Mouse (Mus musculus): Measurements from ENCODE around the gene Paqr7. TPM values are rescaled to one million over a fixed set of nuclear protein-coding genes. Genes with fewer than 3 reads are reported as not detected.

The Paqr7 gene
- polyA plus RNA-seq, 1 experiment from 2014 or later, result 1.2 TPM

GRCm38 (mm10) chr4:134535787-134536151 lies 39.3 kb downstream of the Paqr7 start:
- Histone ChIP-seq H3K27me3 (ENCODE audit: low read depth, poor library complexity, severe bottlenecking) (no peaks in the 10 kb centered on the region), H3K4me3 (peak overlapping the region; percentile 95), H3K36me3 (peaks cover 36% of the 10 kb centered on the region), H3K9me3 (replicated peaks) (no peaks in the 10 kb centered on the region), H3K27ac (peak overlapping the region; percentile 88), H3K4me1 (peaks cover 29% of the 10 kb centered on the region)
- WGBS, result 20% methylated on average over 8 of the region's 8 CpGs
- no peak for DNase-seq (ENCODE audit: low spot score)

GRCm38 (mm10) chr4:134538997-134539580 lies 42.6 kb downstream of the Paqr7 start:
- no peak overlapping the region for H3K4me3 ChIP-seq
- peaks cover 59% of the 10 kb centered on the region for H3K36me3 ChIP-seq
- H3K27me3 ChIP-seq (ENCODE audit: low read depth, poor library complexity, severe bottlenecking), result no peaks in the 10 kb centered on the region
- H3K9me3 ChIP-seq (replicated peaks), result no peaks in the 10 kb centered on the region
- H3K27ac ChIP-seq, result no peak overlapping the region
- 90% methylated on average over 10 of the region's 10 CpGs for WGBS
- DNase-seq (ENCODE audit: low spot score), result no peak
- H3K4me1 ChIP-seq, result peaks cover 16% of the 10 kb centered on the region

GRCm38 (mm10) chr4:134542726-134543125 lies 46.2 kb downstream of the Paqr7 start:
- Histone ChIP-seq H3K4me1 (peaks cover 14% of the 10 kb centered on the region), H3K9me3 (replicated peaks) (no peaks in the 10 kb centered on the region), H3K27me3 (ENCODE audit: low read depth, poor library complexity, severe bottlenecking) (no peaks in the 10 kb centered on the region), H3K4me3 (no peak overlapping the region), H3K36me3 (peaks cover 96% of the 10 kb centered on the region), H3K27ac (no peak overlapping the region)
- DNase-seq (ENCODE audit: low spot score), result no peak
- WGBS, result 92% methylated on average over 9 of the region's 9 CpGs

GRCm38 (mm10) chr4:134543261-134543660 lies 46.8 kb downstream of the Paqr7 start:
- Histone ChIP-seq H3K4me3 (no peak overlapping the region), H3K36me3 (peaks cover 99% of the 10 kb centered on the region), H3K4me1 (peaks cover 14% of the 10 kb centered on the region), H3K27me3 (ENCODE audit: low read depth, poor library complexity, severe bottlenecking) (no peaks in the 10 kb centered on the region), H3K27ac (no peak overlapping the region; the same call in 1 of the 2 replicates), H3K9me3 (replicated peaks) (no peaks in the 10 kb centered on the region)
- 15% methylated on average over 5 of the region's 5 CpGs for WGBS
- DNase-seq (ENCODE audit: low spot score), result peak; percentile 92

- Histone ChIP-seq H3K4me3 (no peak overlapping the region), H3K27ac (no peak overlapping the region), H3K27me3 (ENCODE audit: low read depth, poor library complexity, severe bottlenecking) (no peaks in the 10 kb centered on the region), H3K9me3 (replicated peaks) (peaks cover 9% of the 10 kb centered on the region), H3K36me3 (peaks cover 90% of the 10 kb centered on the region), H3K4me1 (peaks cover 26% of the 10 kb centered on the region)
- no peak for DNase-seq (ENCODE audit: low spot score)
- WGBS, result 60% methylated on average over 9 of the region's 9 CpGs
Observed at GRCm38 (mm10) chr4:134546814-134547705, 50.6 kb downstream of the Paqr7 start.

- Histone ChIP-seq H3K27me3 (ENCODE audit: low read depth, poor library complexity, severe bottlenecking) (no peaks in the 10 kb centered on the region), H3K4me3 (no peak overlapping the region), H3K27ac (no peak overlapping the region), H3K4me1 (peaks cover 31% of the 10 kb centered on the region), H3K36me3 (peaks cover 77% of the 10 kb centered on the region), H3K9me3 (replicated peaks) (peaks cover 9% of the 10 kb centered on the region)
- DNase-seq (ENCODE audit: low spot score), result no peak
- WGBS, result 80% methylated on average over 18 of the region's 18 CpGs
Observed at GRCm38 (mm10) chr4:134548169-134548938, 51.9 kb downstream of the Paqr7 start.

GRCm38 (mm10) chr4:134549899-134550298 lies 53.4 kb downstream of the Paqr7 start:
- no peak for DNase-seq (ENCODE audit: low spot score)
- 96% methylated on average over 8 of the region's 8 CpGs for WGBS
- no peaks in the 10 kb centered on the region for H3K27me3 ChIP-seq (ENCODE audit: low read depth, poor library complexity, severe bottlenecking)
- H3K4me1 ChIP-seq, result peaks cover 32% of the 10 kb centered on the region
- H3K36me3 ChIP-seq, result peaks cover 62% of the 10 kb centered on the region
- peaks cover 9% of the 10 kb centered on the region for H3K9me3 ChIP-seq (replicated peaks)
- no peak overlapping the region for H3K4me3 ChIP-seq
- H3K27ac ChIP-seq, result no peak overlapping the region

- Histone ChIP-seq H3K4me1 (peaks cover 31% of the 10 kb centered on the region), H3K9me3 (replicated peaks) (peaks cover 9% of the 10 kb centered on the region), H3K36me3 (peaks cover 43% of the 10 kb centered on the region), H3K4me3 (peak within 1 kb of the TSS; percentile 79), H3K27me3 (ENCODE audit: low read depth, poor library complexity, severe bottlenecking) (no peaks in the 10 kb centered on the region), H3K27ac (peak within 1 kb of the TSS; percentile 94)
- peak; percentile 85 for DNase-seq (ENCODE audit: low spot score)
- 5% methylated on average over 67 of the region's 67 CpGs for WGBS
Observed at GRCm38 (mm10) chr4:134551494-134552316, 55.2 kb downstream of the Paqr7 start, which contains the start of gene Selenon. Gene Selenon, minus strand, starts transcription at chr4:134552166.

GRCm38 (mm10) chr4:134553631-134554030 lies 57.1 kb downstream of the Paqr7 start:
- 82% methylated on average over 1 of the region's 1 CpGs for WGBS
- Histone ChIP-seq H3K27ac (no peak overlapping the region), H3K4me3 (no peak overlapping the region), H3K9me3 (replicated peaks) (peaks cover 9% of the 10 kb centered on the region), H3K36me3 (peaks cover 24% of the 10 kb centered on the region), H3K4me1 (peaks cover 33% of the 10 kb centered on the region), H3K27me3 (ENCODE audit: low read depth, poor library complexity, severe bottlenecking) (no peaks in the 10 kb centered on the region)
- DNase-seq (ENCODE audit: low spot score), result no peak

GRCm38 (mm10) chr4:134555956-134556580 lies 59.6 kb downstream of the Paqr7 start:
- no peak for DNase-seq (ENCODE audit: low spot score)
- H3K4me1 ChIP-seq, result peaks cover 35% of the 10 kb centered on the region

GRCm38 (mm10) chr4:134557626-134558249 lies 61.2 kb downstream of the Paqr7 start:
- DNase-seq (ENCODE audit: low spot score), result peak; percentile 58
- H3K4me1 ChIP-seq, result peaks cover 24% of the 10 kb centered on the region
- no peaks in the 10 kb centered on the region for H3K27me3 ChIP-seq (ENCODE audit: low read depth, poor library complexity, severe bottlenecking)
- 20% methylated on average over 16 of the region's 16 CpGs for WGBS
- no peaks in the 10 kb centered on the region for H3K9me3 ChIP-seq (replicated peaks)
- no peaks in the 10 kb centered on the region for H3K36me3 ChIP-seq
- H3K27ac ChIP-seq, result no peak overlapping the region
- no peak overlapping the region for H3K4me3 ChIP-seq

More at GRCm38 (mm10) chr4:134555956-134556580, 59.6 kb downstream of the Paqr7 start:
- Histone ChIP-seq H3K27me3 (ENCODE audit: low read depth, poor library complexity, severe bottlenecking) (no peaks in the 10 kb centered on the region), H3K27ac (no peak overlapping the region), H3K9me3 (replicated peaks) (no peaks in the 10 kb centered on the region), H3K4me3 (no peak overlapping the region), H3K36me3 (no peaks in the 10 kb centered on the region)
- WGBS, result 71% methylated on average over 8 of the region's 8 CpGs

Measured in limb, embryonic 10.5 days (tissue).